Mouse (Mus musculus) stomach, embryonic 14.5 days (tissue): ENCODE results near the gene Cyp2d9. TPM values are rescaled to one million over a fixed set of nuclear protein-coding genes. Genes with fewer than 3 reads are reported as not detected.
"Not testable (repeated sequence)": the region's sequence is repeated elsewhere in the genome, so short reads cannot be mapped to it uniquely, and the experiment has no call there.

Source experiments
- ATAC-seq: fragments of 200-750 bp; cut with Nextera tagmentation; 2 replicates; pipeline ENCODE4 v1.8.0; 2017; ENCODE audit warnings: low read depth, moderate TSS enrichment; ENCODE audit not compliant: insufficient number of reproducible peaks, insufficient read depth, low FRiP score
- H3K27ac ChIP-seq: fragments of 300-500 bp; sonication (generic); 2 replicates; pipeline ENCODE4 v1.5.1; 2014; ENCODE audit warnings: mild to moderate bottlenecking, low read length, moderate library complexity, mixed read lengths
- H3K27me3 ChIP-seq: fragments of 300-500 bp; sonication (generic); 2 replicates; pipeline ENCODE4 v1.6.1; 2014; ENCODE audit warnings: low read length, control low read depth, mixed read lengths; ENCODE audit not compliant: control insufficient read depth, insufficient read depth
- H3K36me3 ChIP-seq: fragments of 300-500 bp; sonication (generic); 2 replicates; pipeline ENCODE4 v1.6.1; 2014; ENCODE audit warnings: mild to moderate bottlenecking, control low read depth, low read length, moderate library complexity, mixed read lengths; ENCODE audit not compliant: control insufficient read depth, insufficient read depth
- H3K4me1 ChIP-seq: fragments of 300-500 bp; sonication (generic); 2 replicates; pipeline ENCODE4 v1.6.1; 2014; ENCODE audit warnings: low read length, control low read depth, mixed read lengths; ENCODE audit not compliant: control insufficient read depth, insufficient read depth
- H3K4me2 ChIP-seq: fragments of 300-500 bp; sonication (generic); replicated peaks from 2 replicates; pipeline ENCODE4 v1.6.1; 2014; ENCODE audit warnings: low read depth, low read length, control low read depth
- H3K4me3 ChIP-seq: fragments of 300-500 bp; sonication (generic); 2 replicates; pipeline ENCODE4 v1.5.1; 2014; ENCODE audit warnings: low read depth, low read length, control low read depth
- H3K9ac ChIP-seq: fragments of 300-500 bp; sonication (generic); replicated peaks from 2 replicates; pipeline ENCODE4 v1.6.1; 2014; ENCODE audit warnings: low read depth, mild to moderate bottlenecking, control low read depth, low read length, moderate library complexity, mixed read lengths
- H3K9me3 ChIP-seq: fragments of 300-500 bp; sonication (generic); 2 replicates; pipeline ENCODE4 v1.6.1; 2016; ENCODE audit warnings: low read depth, low read length, control low read depth; ENCODE audit not compliant: control insufficient read depth
- WGBS: fragments of 180-500 bp; shearing (Covaris S2); extraction: QIAGEN DNeasy Blood & Tissue Kit; methylation state at CpG from one replicate; pipeline ENCODE4 v1.1.7; 2014; 5-methylcytosine and 5-hydroxymethylcytosine counted together
- microRNA-seq: library from miRNA; unstranded; fragments of <30 nt; microRNA quantifications from one replicate; pipeline ENCODE4, GENCODE M21; 2016
- polyA plus RNA-seq: library from polyadenylated mRNA; unstranded; fragments of >200 nt; fragmentation: Nextera tagmentation; extraction: Ambion mirVana; gene quantifications from 2 replicates; pipeline ENCODE4 v1.2.1, GENCODE M21; 2014

The Cyp2d9 gene
- polyA plus RNA-seq, 1 experiment from 2014 or later, result not detected

- not testable (repeated sequence) for H3K27me3 ChIP-seq, H3K27ac ChIP-seq, H3K4me1 ChIP-seq, H3K4me2 ChIP-seq, H3K4me3 ChIP-seq, H3K9me3 ChIP-seq, H3K36me3 ChIP-seq, ATAC-seq, H3K9ac ChIP-seq
- 87% methylated on average over 6 of the region's 6 CpGs for WGBS
These were observed 23.0 kb downstream of the Cyp2d9 start for GRCm38 (mm10) chr15:82456086-82456790.

GRCm38 (mm10) chr15:82457064-82458021 lies 24.1 kb downstream of the Cyp2d9 start:
- H3K4me2 ChIP-seq, result no peak overlapping the region
- no peaks in the 10 kb centered on the region for H3K9me3 ChIP-seq
- H3K27ac ChIP-seq, result no peak overlapping the region
- no peaks in the 10 kb centered on the region for H3K27me3 ChIP-seq
- ATAC-seq, result no peak
- 69% methylated on average over 5 of the region's 5 CpGs for WGBS
- no peak overlapping the region for H3K4me3 ChIP-seq
- H3K36me3 ChIP-seq, result no peaks in the 10 kb centered on the region
- H3K4me1 ChIP-seq, result no peaks in the 10 kb centered on the region
- H3K9ac ChIP-seq, result no peak overlapping the region

GRCm38 (mm10) chr15:82459266-82459665 lies 26.0 kb downstream of the Cyp2d9 start:
- H3K27me3 ChIP-seq, H3K4me2 ChIP-seq, H3K36me3 ChIP-seq, H3K4me1 ChIP-seq, H3K9me3 ChIP-seq, ATAC-seq, H3K9ac ChIP-seq, H3K4me3 ChIP-seq, H3K27ac ChIP-seq: not testable (repeated sequence)
- WGBS, result 84% methylated on average over 12 of the region's 12 CpGs

DNA sequence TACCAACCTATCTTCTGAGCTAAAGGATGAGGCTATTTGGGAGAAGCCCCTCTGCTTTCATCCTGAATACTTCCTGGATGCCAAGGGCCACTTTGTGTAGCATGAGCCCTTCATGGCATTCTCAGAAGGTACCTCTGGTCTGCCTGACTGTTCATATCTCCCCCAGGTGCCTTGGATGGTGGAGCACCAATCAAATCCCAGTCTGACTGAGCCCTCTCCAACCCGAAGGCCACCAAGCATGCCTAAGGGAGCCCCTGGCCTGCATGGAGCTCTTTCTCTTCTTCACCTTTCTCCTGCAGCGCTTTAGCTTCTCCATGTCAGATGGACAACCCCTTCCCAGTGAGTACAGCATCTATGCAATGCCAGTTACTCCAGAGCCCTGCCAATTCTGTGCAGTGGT lies 31.5 kb downstream of the Cyp2d9 start:
- H3K4me2 ChIP-seq, result no peak overlapping the region
- no peak overlapping the region for H3K4me3 ChIP-seq
- no peaks in the 10 kb centered on the region for H3K36me3 ChIP-seq
- no peaks in the 10 kb centered on the region for H3K27me3 ChIP-seq
- no peak for ATAC-seq
- no peak overlapping the region for H3K9ac ChIP-seq
- 79% methylated on average over 2 of the region's 2 CpGs for WGBS
- no peak overlapping the region for H3K27ac ChIP-seq
- H3K9me3 ChIP-seq, result no peaks in the 10 kb centered on the region
- no peaks in the 10 kb centered on the region for H3K4me1 ChIP-seq

- H3K9ac ChIP-seq, ATAC-seq, H3K4me1 ChIP-seq, H3K27me3 ChIP-seq, H3K27ac ChIP-seq, H3K4me3 ChIP-seq, H3K4me2 ChIP-seq, H3K36me3 ChIP-seq, H3K9me3 ChIP-seq: not testable (repeated sequence)
- WGBS, result 57% methylated on average over 13 of the region's 13 CpGs
These were observed 61.0 kb downstream of the Cyp2d9 start for GRCm38 (mm10) chr15:82494273-82494672.

Small RNAs within 50 kb of the gene (microRNA-seq; reads per million reads assigned to microRNA genes)
- gene Gm25990 (not detected), gene Gm27331 (not detected), gene Gm27622 (not detected), gene Gm27825 (not detected), gene Mir7684 (not detected)

Other genes starting within 250 kb of the Cyp2d9 start
- gene Shisa8, start 220.6 kb upstream of the Cyp2d9 start, polyA plus RNA-seq, result 0.30 and 0.39 TPM in 2 replicates
- 0.18 TPM in 1 of 2 replicates, not detected in the other for gene Tnfrsf13c, start 209.1 kb upstream of the Cyp2d9 start, polyA plus RNA-seq
- 72.1 and 86.7 TPM in 2 replicates for gene Cenpm, start 188.7 kb upstream of the Cyp2d9 start, polyA plus RNA-seq
- not detected in 2 replicates for gene 1500009C09Rik, start 181.0 kb upstream of the Cyp2d9 start, polyA plus RNA-seq
- gene Sept3, start 158.5 kb upstream of the Cyp2d9 start, polyA plus RNA-seq, result 16.1 and 16.6 TPM in 2 replicates
- 0.18 and 0.29 TPM in 2 replicates for gene Wbp2nl, start 134.5 kb upstream of the Cyp2d9 start, polyA plus RNA-seq
- gene Naga, start 94.5 kb upstream of the Cyp2d9 start, polyA plus RNA-seq, result 68.6 and 72.4 TPM in 2 replicates
- gene Pheta2, start 94.5 kb upstream of the Cyp2d9 start, polyA plus RNA-seq, result 15.2 and 16.1 TPM in 2 replicates
- 251 and 266 TPM in 2 replicates for gene Smdt1, start 94.5 kb upstream of the Cyp2d9 start, polyA plus RNA-seq
- 393 and 403 TPM in 2 replicates for gene Ndufa6, start 79.1 kb upstream of the Cyp2d9 start, polyA plus RNA-seq
- 5.9 and 10.4 TPM in 2 replicates for gene Cyp2d22, start 53.2 kb upstream of the Cyp2d9 start, polyA plus RNA-seq
- not detected in 2 replicates for gene Cyp2d11, start 39.4 kb upstream of the Cyp2d9 start, polyA plus RNA-seq
- gene Cyp2d10, start 26.2 kb upstream of the Cyp2d9 start, polyA plus RNA-seq, result not detected in 2 replicates
- gene Cyp2d12, start 121.6 kb downstream of the Cyp2d9 start, polyA plus RNA-seq, result not detected in 2 replicates
- gene Cyp2d34, start 187.5 kb downstream of the Cyp2d9 start, polyA plus RNA-seq, result not detected in 2 replicates